Mouse (Mus musculus): ENCODE results near the gene Gm10406. TPM values are rescaled to one million over a fixed set of nuclear protein-coding genes. Genes with fewer than 3 reads are reported as not detected.
"Not testable (repeated sequence)": the region's sequence is repeated elsewhere in the genome, so short reads cannot be mapped to it uniquely, and the experiment has no call there.

Gene Gm10406
- not detected in 2 replicates for total RNA-seq (2014; fragmentation: Nextera tagmentation)
- total RNA-seq (2017), result not detected in 2 replicates

- not testable (repeated sequence) for ATAC-seq (replicated peaks; ENCODE audit: low FRiP score, low TSS enrichment, poor library complexity, severe bottlenecking)
These were observed at the start of gene Gm10406 for GRCm38 (mm10) chr14:7026781-7027749. Gene Gm10406, minus strand, starts transcription at chr14:7027449.

- ATAC-seq (replicated peaks; ENCODE audit: low FRiP score, low TSS enrichment, poor library complexity, severe bottlenecking), result not testable (repeated sequence)
These were observed 17.6 kb upstream of the Gm10406 start, which contains the start of gene Gm3685 for GRCm38 (mm10) chr14:7044870-7045269. Gene Gm3685, minus strand, starts transcription at chr14:7044970.

GRCm38 (mm10) chr14:7026274-7026673 is 975 bp downstream of the Gm10406 start:
- ATAC-seq (replicated peaks; ENCODE audit: low FRiP score, low TSS enrichment, poor library complexity, severe bottlenecking), result not testable (repeated sequence)

- not testable (repeated sequence) for ATAC-seq (replicated peaks; ENCODE audit: low FRiP score, low TSS enrichment, poor library complexity, severe bottlenecking)
These were observed 53.5 kb downstream of the Gm10406 start, which contains the start of gene Gm6356 for GRCm38 (mm10) chr14:6973718-6974117. Gene Gm6356, minus strand, starts transcription at chr14:6973818.

Other genes with a start within 250 kb of the Gm10406 start
- gene Gm3642, start 187.1 kb downstream of the Gm10406 start, total RNA-seq (2014; fragmentation: Nextera tagmentation), result not detected in 2 replicates
- not detected in 2 replicates for gene Gm3642, start 187.1 kb downstream of the Gm10406 start, total RNA-seq (2017)
- not detected in 2 replicates for gene Gm3667, start 137.5 kb downstream of the Gm10406 start, total RNA-seq (2014; fragmentation: Nextera tagmentation)
- not detected in 2 replicates for gene Gm3667, start 137.5 kb downstream of the Gm10406 start, total RNA-seq (2017)
- gene Gm6356, start 53.6 kb downstream of the Gm10406 start, total RNA-seq (2014; fragmentation: Nextera tagmentation), result not detected in 2 replicates
- gene Gm6356, start 53.6 kb downstream of the Gm10406 start, total RNA-seq (2017), result not detected in 2 replicates
- not detected in 2 replicates for gene Gm3685, start 17.5 kb upstream of the Gm10406 start, total RNA-seq (2014; fragmentation: Nextera tagmentation)
- gene Gm3685, start 17.5 kb upstream of the Gm10406 start, total RNA-seq (2017), result not detected in 2 replicates
- not detected in 2 replicates for gene Gm3696, start 73.2 kb upstream of the Gm10406 start, total RNA-seq (2014; fragmentation: Nextera tagmentation)
- 1.2 TPM in 1 of 2 replicates, not detected in the other for gene Gm3696, start 73.2 kb upstream of the Gm10406 start, total RNA-seq (2017)
- not detected in 2 replicates for gene Gm6676, start 98.0 kb upstream of the Gm10406 start, total RNA-seq (2014; fragmentation: Nextera tagmentation)
- not detected in 2 replicates for gene Gm6676, start 98.0 kb upstream of the Gm10406 start, total RNA-seq (2017)
- not detected in 2 replicates for gene Gm3512, start 147.1 kb upstream of the Gm10406 start, total RNA-seq (2014; fragmentation: Nextera tagmentation)
- gene Gm3512, start 147.1 kb upstream of the Gm10406 start, total RNA-seq (2017), result not detected in 2 replicates
- gene Gm16434, start 167.1 kb upstream of the Gm10406 start, total RNA-seq (2014; fragmentation: Nextera tagmentation), result not detected in 2 replicates
- gene Gm16434, start 167.1 kb upstream of the Gm10406 start, total RNA-seq (2017), result not detected in 2 replicates
- gene Gm3727, start 237.3 kb upstream of the Gm10406 start, total RNA-seq (2014; fragmentation: Nextera tagmentation), result not detected in 2 replicates
- not detected in 2 replicates for gene Gm3727, start 237.3 kb upstream of the Gm10406 start, total RNA-seq (2017)

Data from megakaryocyte-erythroid progenitor cell, adult 5-6 weeks (primary cell).